Mouse (Mus musculus): ENCODE measurements around the gene Maf.

The Maf gene

GRCm38 (mm10) chr8:115706411-115706860, 1.2 kb downstream of the Maf start:
- no peak for DNase-seq (ENCODE audit: extremely low read depth, low read depth, low spot score)

- no peak for DNase-seq (ENCODE audit: extremely low read depth, low read depth, low spot score)
These were observed 1.9 kb downstream of the Maf start for GRCm38 (mm10) chr8:115705591-115706110.

GRCm38 (mm10) chr8:115703056-115703455, 4.5 kb downstream of the Maf start:
- DNase-seq (ENCODE audit: extremely low read depth, low read depth, low spot score): no peak

- no peak for DNase-seq (ENCODE audit: extremely low read depth, low read depth, low spot score)
These were observed 6.6 kb downstream of the Maf start for GRCm38 (mm10) chr8:115701001-115701400.

- no peak for DNase-seq (ENCODE audit: extremely low read depth, low read depth, low spot score)
These were observed 8.4 kb downstream of the Maf start for GRCm38 (mm10) chr8:115699151-115699550.

- no peak for DNase-seq (ENCODE audit: extremely low read depth, low read depth, low spot score)
These were observed 10.2 kb downstream of the Maf start for GRCm38 (mm10) chr8:115697410-115697809.

GRCm38 (mm10) chr8:115696661-115697060, 10.9 kb downstream of the Maf start:
- DNase-seq (ENCODE audit: extremely low read depth, low read depth, low spot score): no peak

GRCm38 (mm10) chr8:115687349-115687748, 20.2 kb downstream of the Maf start:
- DNase-seq (ENCODE audit: extremely low read depth, low read depth, low spot score): no peak

GRCm38 (mm10) chr8:115683309-115683708, 24.3 kb downstream of the Maf start:
- DNase-seq (ENCODE audit: extremely low read depth, low read depth, low spot score): no peak

GRCm38 (mm10) chr8:115679539-115679938, 28.1 kb downstream of the Maf start:
- no peak for DNase-seq (ENCODE audit: extremely low read depth, low read depth, low spot score)

- no peak for DNase-seq (ENCODE audit: extremely low read depth, low read depth, low spot score)
These were observed 42.7 kb downstream of the Maf start for GRCm38 (mm10) chr8:115664866-115665265.

- no peak for DNase-seq (ENCODE audit: extremely low read depth, low read depth, low spot score)
These were observed 57.5 kb downstream of the Maf start for GRCm38 (mm10) chr8:115650110-115650521.

- DNase-seq (ENCODE audit: extremely low read depth, low read depth, low spot score): no peak
These were observed 62.5 kb downstream of the Maf start for GRCm38 (mm10) chr8:115645139-115645538.

GRCm38 (mm10) chr8:115641936-115642335, 65.7 kb downstream of the Maf start:
- no peak for DNase-seq (ENCODE audit: extremely low read depth, low read depth, low spot score)

GRCm38 (mm10) chr8:115639951-115640350, 67.6 kb downstream of the Maf start:
- DNase-seq (ENCODE audit: extremely low read depth, low read depth, low spot score): no peak

- no peak for DNase-seq (ENCODE audit: extremely low read depth, low read depth, low spot score)
These were observed 70.8 kb downstream of the Maf start for GRCm38 (mm10) chr8:115636751-115637150.
